Mouse (Mus musculus): ENCODE measurements around the gene BC025920. TPM values are rescaled to one million over a fixed set of nuclear protein-coding genes. Genes with fewer than 3 reads are reported as not detected.
A peak's percentile ranks its signal among the peaks of the same experiment; 100 is the strongest.

Gene BC025920
- 2.2 TPM in 1 of 2 replicates, not detected in the other for total RNA-seq (2015; ENCODE audit: low replicate concordance)
- 1.7 and 2.4 TPM in 2 replicates for total RNA-seq (2017; ENCODE audit: low replicate concordance)

DNA sequence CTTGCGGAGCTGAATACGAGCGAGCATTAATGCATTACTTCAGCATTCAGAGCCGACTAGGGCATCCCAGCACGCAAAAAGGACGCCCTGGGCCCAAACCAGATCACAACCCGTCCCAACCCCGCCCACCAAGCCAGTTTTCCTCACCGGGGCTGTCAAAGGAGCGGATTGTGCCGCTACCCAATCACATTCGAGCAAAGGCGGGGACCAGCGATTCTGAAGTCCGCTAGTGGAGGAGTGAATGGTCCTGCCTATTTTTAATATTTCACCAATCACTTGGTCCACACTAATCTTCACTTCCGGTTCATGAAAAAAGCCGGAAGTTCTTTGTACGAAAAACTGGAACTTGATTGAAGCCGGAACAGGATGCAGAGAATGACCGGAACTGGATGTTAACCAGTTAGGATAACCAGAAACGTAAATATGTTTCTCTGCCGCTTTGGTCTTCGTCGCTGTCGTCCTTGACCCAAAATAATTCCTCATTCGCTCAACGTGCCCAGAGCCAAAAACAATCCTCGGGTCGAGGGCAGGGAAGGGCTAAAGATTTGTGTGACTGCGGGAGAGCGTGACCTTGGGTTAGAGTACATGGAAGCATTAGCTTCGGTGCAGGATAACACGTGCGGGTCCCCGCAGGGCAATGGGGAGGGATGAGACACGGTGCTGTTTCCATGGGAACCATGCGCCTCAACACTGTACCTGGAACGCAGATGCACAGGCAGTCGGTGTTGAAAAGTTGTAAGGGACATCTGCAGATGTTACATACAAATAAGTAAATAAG, at the start of gene BC025920:
BC025920 (plus strand) TSS at position 297 of the 778 bp plus-strand sequence.
- peak; percentile 93 for ATAC-seq (replicated peaks; ENCODE audit: low FRiP score, poor library complexity, severe bottlenecking)

DNA sequence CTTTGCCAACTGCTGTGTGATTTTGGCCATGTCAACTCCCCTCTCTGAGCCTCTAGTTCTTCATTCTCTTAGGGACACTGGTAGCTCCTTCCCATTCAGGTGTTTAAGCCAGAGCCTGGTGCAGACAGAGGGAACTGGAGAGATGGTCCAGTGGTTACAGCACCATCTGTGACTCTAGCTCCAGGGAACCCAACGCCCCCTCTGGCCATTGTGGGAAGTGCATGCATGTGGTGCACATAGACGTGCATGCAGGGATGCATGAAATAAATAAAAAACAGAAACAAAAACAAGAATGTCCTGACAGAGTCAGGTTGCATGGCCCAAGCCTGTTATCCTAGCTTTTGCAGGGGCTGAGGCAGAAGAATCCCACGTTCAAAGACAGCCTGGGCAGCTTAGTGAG, 49.8 kb upstream of the BC025920 start:
- no peak for ATAC-seq (replicated peaks; ENCODE audit: low FRiP score, poor library complexity, severe bottlenecking)

DNA sequence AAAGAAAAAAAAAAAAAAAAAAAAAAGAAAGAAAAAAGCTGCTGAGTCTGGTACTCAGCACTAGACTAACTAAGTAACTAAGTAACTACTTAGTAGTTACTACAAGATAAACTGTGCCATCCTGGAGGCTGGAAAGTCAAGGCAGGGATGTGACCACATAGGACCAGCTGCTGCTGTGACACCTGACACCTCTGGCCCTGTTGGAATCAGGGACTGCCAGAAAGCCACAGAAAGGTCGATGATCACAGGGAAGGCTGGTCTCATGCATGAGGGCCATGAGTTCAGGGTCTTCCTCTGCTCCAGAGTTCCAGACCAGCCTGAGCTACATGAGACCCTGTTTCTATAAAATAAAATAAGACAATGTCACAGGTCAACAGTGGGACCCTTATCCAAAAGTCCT, 48.6 kb upstream of the BC025920 start:
- ATAC-seq (replicated peaks; ENCODE audit: low FRiP score, poor library complexity, severe bottlenecking), result no peak

DNA sequence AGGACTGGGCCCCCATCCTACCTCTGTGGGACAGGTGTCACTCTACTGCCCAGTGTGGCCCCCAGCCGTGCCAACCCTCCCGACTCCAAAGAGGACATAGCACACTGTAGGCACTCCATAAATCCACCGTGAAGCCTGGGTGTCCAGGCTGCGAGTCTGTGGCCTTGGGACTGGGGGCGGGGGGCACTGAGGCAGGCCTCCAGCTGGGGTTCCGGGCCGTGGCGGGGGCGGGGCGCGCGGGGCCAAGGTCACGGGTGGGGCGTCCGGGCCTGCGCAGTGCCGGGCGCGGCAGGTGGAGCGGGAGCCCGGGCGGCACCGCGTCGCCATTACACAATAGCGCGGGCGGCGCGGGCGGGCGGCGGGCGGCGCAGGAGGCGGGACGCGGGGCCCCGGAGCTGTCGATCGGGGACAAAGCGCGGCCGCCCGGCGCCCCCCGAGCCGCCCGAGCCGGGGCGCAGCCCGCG, 46.9 kb upstream of the BC025920 start, which contains the start of gene Aes:
Aes (plus strand) TSS at position 326 of the 464 bp plus-strand sequence.
- ATAC-seq (replicated peaks; ENCODE audit: low FRiP score, poor library complexity, severe bottlenecking), result peak; percentile 71

DNA sequence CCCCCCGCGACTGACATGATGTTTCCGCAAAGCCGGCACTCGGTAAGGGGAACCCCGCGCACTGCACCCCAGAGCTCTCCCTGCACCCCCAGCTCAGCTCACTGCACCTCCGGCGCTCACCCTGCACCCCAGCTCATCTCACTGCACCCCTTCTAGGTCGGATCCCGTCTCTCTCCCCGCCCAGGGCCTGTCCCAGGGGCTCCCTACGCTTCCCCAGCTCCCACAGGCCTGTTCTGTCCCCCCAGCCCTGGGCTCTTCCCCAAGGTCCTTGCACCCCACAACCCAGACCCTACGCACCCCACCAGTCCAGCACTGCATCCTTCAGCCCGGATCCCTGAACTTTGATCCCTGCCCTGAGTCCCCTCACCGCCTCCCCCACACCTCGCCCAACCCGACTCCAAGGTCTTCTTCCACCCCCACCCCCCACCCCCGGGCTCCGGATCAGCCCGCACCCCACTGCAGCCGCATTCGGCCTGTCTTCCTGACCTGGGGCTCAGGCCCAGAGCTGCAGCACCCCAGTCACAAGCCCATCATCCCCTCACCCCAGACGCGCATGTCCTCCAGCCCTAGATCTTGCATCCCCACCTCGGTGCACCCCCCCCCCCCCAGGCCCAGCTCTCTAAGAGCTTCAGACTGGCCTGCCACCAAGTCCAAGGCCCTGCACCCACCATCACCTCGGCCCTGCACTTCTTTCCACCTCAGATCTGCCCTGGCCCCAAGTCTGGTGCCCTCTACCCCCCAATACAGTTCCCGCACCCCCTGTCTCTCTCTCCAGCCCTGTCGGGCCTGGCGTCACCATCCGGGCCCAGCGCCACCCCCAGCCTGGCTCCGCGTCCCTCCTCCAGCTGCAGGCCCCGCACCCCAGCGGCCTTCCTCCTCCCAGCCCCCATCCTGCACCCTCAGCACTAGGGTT, 46.2 kb upstream of the BC025920 start:
- peak; percentile 32; the same call in 1 of the 2 replicates for ATAC-seq (replicated peaks; ENCODE audit: low FRiP score, poor library complexity, severe bottlenecking)

DNA sequence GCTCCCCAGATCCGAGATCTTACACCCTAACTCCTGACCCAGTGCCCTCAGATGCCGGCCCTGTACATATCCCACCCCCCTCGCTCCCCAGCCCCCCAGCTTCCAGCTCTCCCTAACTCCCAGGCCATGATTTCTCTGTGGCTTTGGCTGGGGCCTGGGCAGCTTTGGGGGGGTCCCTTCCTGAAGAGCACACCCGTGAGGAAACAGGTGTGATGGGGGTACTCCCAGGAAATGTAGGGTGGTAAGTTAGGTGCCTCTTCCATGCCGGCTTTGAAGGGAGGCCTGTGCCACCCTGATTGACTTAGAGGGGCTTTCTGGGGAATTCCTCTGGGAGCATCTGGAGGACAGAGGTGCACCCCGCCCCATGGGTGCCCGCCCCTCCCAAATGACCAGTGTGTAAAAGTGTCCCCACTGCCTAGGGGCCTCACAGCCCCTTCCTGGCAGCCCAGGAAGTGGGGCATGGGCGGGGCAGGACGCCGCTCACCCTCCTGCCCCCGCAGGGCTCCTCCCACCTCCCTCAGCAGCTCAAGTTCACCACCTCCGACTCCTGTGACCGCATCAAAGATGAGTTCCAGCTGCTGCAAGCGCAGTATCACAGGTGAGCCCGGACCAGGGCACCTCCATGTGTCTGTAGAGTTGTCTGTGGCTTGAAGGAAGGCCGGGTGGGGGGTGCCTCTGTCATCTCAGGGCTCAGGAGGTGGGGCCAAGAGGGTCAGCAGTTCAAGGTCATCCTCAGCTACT, 45.2 kb upstream of the BC025920 start:
- ATAC-seq (replicated peaks; ENCODE audit: low FRiP score, poor library complexity, severe bottlenecking), result 0 out of 2 replicates have a peak, but pooled peaks have one; percentile 13

DNA sequence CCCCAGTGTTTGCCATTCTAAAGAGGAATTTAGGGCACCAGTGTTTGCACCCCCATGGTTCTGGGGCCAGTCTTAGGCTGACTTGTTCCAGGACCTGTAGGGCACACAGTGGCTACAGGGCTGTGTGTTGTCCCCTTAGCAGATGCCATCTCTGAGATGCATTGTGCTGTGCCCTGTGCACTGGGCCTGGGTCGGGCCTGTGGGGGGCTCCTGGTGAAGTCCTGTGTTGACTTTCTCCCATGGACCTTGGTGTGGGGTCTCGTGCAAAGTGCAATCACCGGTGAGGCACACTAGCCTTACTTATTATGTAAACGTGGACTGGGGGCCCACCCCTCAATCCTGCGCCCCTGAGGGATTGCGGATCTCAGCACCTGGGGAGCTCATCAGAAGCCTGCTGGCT, 43.7 kb upstream of the BC025920 start:
- ATAC-seq (replicated peaks; ENCODE audit: low FRiP score, poor library complexity, severe bottlenecking), result no peak

DNA sequence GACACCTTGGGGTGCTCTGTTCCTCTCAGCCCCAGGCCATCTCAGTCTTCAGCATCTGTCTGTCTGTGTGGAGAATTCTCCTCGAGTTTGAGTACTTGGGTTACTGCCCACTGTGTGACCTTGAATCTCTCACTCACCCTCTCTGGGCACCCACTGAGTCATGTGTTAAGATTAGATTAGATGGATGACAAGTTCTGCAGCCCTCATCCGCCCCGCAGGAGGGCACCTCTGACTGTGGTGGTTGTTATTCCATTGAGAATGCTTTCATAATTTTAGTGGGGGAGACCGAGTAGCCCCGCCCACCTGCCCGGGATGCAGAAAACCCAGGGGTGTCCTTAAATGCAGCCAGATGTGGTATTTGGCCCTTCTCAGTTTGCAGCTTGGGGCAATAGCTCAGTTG, 42.6 kb upstream of the BC025920 start:
- ATAC-seq (replicated peaks; ENCODE audit: low FRiP score, poor library complexity, severe bottlenecking), result no peak

DNA sequence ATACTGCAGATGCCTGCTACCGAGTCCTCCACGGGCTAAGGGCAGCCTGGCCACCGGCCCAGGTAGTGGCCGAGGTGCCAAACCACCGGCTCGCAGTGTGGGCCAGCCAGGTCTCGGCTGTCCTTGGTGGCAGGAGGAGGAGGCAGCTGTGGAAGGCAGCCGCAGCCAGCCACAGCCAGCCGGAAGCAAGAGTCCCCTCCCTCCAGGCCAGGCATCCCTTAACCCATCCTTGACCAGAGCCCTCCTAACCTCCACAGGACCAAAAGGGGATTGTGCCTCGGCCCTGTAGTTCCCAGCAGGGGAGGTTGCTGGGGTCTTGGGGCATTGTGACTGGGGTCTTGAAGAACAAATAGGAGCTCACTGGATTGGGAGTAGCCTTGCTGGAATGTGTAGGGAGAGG, 41.9 kb upstream of the BC025920 start:
- ATAC-seq (replicated peaks; ENCODE audit: low FRiP score, poor library complexity, severe bottlenecking), result no peak

DNA sequence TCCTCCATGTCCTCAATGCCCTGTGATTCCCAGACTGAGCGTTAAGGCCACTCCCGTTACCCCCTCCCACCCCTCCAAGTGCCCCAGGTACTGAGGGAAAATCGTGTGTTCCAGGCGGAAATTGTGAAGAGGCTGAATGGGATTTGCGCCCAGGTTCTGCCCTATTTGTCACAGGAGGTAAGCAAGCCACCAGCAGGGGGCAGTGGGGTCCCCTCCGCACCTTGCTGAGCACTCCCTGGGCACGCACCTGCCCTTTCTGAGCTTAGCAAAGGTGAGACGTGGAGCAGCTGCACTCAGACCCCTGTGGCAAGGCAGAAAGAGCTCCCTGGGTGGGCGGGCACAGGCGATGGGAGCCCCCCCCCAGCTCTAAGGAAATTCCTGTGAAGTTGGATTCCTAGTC, 41.3 kb upstream of the BC025920 start:
- ATAC-seq (replicated peaks; ENCODE audit: low FRiP score, poor library complexity, severe bottlenecking), result peak; percentile 63

DNA sequence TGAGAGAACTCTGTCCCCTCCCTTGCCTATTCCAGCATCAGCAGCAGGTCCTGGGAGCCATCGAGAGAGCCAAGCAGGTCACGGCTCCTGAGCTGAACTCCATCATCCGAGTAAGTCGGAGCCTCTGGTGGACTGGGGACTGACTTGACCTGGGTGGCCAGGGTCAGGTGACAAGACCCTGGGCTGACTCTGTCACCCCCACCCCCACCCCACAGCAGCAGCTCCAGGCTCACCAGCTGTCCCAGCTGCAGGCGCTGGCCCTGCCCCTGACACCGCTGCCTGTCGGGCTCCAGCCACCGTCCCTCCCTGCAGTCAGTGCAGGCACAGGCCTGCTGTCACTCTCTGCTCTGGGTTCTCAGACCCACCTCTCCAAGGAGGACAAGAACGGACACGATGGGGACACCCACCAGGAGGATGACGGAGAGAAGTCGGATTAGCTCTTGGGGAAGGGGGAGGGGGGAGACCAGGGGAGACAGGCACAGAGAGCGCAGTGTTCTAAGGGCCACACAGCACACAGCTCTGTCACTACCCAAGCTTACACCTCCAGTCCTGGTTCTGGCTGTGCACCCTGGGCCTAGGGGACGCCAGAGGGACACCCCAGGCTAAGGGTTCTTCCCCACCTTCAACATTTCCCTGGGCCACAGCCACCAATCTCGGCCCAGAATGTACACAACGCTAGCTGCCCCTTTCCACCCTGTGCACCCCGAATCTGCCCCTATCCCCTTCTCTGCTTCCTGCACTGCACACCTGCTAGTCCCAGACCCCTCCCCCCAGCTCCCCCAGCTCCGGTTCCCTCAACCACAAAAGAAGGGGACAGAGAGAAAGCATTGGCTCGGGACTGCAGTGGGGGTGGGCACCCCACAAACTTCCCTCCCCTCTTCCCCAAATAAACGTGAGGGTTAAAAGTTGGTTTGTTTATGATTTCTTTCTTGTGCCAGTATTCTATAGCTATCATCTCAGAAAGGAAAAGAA, 40.5 kb upstream of the BC025920 start:
- ATAC-seq (replicated peaks; ENCODE audit: low FRiP score, poor library complexity, severe bottlenecking), result no peak

DNA sequence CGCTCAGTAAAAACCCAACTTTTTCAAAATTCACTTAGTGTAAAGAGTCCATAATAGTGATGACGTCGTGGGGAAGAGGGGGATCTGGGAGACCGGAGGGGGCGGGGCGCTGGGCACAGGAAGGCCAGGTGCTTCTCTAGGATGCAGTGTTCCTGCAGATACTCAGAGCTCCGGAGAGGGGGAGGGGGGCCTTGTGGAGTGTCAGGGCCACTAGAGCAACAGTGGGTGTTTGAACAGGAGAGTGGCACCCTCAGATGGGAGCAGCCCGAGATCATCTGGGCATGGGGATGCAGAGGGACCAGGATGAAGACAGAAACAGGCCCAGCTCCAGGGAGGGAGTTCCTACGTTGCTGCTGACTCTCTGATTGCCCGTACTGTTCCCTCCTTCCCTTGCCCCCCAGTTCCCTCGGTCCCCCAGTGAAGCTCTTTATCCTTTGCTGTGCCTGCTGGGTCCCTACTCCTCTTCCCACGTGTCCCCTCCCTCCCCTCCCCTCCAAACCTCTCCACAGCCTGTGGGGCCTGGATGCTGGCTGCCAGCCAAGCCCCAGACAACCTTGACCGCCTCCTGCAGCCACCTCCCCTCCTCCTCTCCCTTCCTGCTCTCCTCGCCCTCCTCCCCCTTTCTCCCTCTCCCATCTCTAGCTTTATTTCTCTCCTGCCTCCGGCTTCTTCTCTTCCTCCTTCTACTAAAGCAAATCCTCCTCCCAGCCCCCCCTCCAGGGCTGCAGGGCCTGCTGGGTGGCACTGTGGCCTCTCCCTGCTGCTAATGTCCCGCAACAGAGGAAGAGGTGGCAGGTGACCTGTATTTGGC, 37.5 kb upstream of the BC025920 start:
- no peak for ATAC-seq (replicated peaks; ENCODE audit: low FRiP score, poor library complexity, severe bottlenecking)

DNA sequence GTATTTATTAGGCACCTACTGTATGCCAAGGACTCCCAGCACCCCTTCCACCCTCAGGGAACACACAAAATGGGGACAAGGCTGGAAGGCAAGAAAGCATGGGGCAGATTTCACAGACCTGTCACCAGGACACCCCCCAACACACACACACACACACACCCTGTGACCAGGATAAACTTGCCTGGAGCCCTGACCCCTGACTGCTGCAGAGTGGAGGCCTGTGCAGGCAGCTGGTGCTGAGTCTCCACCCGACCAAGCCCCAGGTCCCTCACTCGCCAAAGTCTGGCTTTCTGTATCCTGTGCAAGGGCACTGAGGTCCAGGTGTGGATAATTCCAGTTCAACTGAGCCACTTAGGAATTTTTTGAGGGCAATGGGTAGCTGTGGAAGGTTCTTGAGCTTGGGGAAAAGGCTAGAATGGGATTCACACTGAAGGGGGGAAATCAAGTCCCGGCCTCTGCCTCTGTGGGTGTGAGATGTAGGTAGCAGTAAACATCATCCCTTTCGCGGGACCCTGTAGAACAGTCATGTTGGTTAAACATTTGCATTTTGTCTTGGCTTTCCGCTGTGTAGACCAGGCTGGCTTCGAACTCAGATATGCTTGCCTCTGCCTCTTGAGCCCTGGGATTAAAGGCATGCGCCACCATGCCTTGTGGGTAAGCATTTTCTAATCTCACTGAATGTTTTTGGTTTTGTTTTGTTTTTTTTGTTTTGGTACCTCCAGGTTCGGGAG, 36.4 kb upstream of the BC025920 start:
- ATAC-seq (replicated peaks; ENCODE audit: low FRiP score, poor library complexity, severe bottlenecking), result no peak

DNA sequence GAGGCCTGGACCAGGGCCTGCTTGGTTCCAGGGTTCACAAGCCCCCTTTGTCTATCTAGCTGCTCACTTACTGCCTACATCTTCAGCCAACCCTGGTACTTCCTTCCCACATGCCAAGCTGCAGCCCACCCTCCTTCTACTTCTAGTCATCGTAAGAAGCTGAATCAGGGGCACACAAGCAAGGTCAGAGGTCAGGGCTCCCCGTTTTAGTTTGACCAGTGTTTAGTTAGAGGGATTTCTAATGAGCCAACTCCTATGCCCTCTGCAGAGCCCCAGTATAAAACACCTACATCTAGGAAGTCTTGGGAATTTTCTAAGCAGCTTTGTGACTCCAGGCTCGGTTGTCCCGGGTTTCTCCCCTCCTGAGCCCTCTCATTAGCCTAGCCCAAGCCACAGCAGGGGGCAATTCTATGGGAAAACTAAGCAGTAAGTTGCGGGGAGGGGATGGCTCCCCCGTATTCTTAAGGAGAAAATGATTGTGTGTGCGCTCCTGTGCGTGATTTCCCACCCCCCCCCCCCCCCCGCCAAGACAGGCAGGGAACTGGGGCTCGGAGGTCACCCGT, 35.8 kb upstream of the BC025920 start:
- no peak for ATAC-seq (replicated peaks; ENCODE audit: low FRiP score, poor library complexity, severe bottlenecking)

DNA sequence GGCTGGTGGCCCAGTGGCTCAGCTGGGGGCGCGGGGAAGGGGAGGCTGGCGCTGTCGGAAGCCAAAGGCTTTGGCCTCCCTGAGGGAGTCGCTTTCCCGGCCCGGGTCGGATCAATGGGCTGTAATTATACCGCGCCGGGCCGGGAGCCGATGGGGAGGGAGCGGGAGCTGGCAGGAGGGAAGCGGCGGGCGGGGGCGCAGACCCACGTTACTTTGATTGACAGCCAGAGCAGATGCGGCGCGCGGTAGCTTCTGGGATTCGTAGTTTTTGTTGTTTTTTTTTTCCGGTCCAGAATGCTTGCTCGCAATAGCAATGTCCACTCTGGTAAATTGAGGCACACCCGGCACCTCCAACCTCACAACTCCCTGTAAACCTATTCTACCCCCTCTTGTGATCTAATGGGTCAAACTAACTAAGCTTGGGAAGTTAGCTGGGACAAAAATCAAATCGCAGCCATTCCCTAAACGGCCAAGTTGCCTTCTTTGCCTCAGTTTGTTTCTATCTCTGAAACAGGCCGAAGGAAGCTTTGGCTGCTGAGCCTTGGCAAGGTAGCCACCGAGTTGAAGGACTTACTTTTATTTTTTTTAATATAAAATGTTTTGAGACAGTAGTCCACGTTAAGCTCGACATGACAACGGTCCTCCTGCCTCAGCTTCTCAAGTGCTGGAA, 35.1 kb upstream of the BC025920 start:
- ATAC-seq (replicated peaks; ENCODE audit: low FRiP score, poor library complexity, severe bottlenecking), result peak; percentile 53

DNA sequence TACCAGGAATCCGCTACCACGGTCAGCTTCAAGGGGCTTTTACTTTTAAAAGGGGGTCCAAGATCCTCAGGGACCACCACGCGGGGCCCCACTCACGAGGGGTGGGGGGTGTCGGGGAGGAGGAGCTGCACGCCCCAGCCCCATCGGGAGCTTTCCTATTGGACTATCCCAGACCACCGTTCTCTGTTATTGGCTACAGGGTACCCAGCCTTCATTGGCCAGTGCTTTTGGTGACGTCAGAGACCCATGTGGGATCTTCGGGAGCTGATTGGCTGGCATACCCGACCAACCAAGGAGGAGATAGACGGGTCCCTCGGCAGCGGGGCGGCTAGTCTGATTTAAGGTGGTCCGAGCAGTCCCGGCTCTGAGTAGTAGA, 34.6 kb upstream of the BC025920 start:
- peak; percentile 94 for ATAC-seq (replicated peaks; ENCODE audit: low FRiP score, poor library complexity, severe bottlenecking)

Data from erythroid progenitor cell, adult 5-6 weeks (primary cell).